9 mouse cellular contexts compared by ENCODE assay signal in genomic region chr15:14418532-14418931, GRCm38 (mm10).
DNase-seq lines count a peak whose midpoint lies in the region; ATAC-seq and TF ChIP-seq lines count a peak whose summit lies in the region.
"Had no signal": no experiment of that assay in that cellular context is flagged by ENCODE, and none has a peak within 500 bp of the region (broad histone marks: within the 10 kb centered on the region; RNA-seq: fewer than 3 reads in every experiment).

No protein-coding gene starts in this region.

- peak; percentile 39; the same call in 1 of the 2 replicates for ATAC-seq in forebrain, embryonic 11.5 days (replicated peaks; ENCODE audit: low FRiP score)
- ATAC-seq in forebrain, embryonic 15.5 days (replicated peaks), result no peak
- ATAC-seq in lung, postnatal 0 days, result no peak
- ATAC-seq in megakaryocyte-erythroid progenitor cell, adult 5-6 weeks (replicated peaks; ENCODE audit: low FRiP score, low TSS enrichment, poor library complexity, severe bottlenecking), result no peak

- WGBS in forebrain, embryonic 11.5 days, result 46% methylated on average over 5 of the region's 5 CpGs
- 49% methylated on average over 5 of the region's 5 CpGs for WGBS in forebrain, embryonic 15.5 days
- 36% methylated on average over 5 of the region's 5 CpGs for WGBS in lung, postnatal 0 days

- H3K4me1 ChIP-seq in forebrain, embryonic 11.5 days (replicated peaks; ENCODE audit: control insufficient read depth, insufficient read depth, low read length), result no peaks in the 10 kb centered on the region
- no peaks in the 10 kb centered on the region for H3K4me1 ChIP-seq in forebrain, embryonic 15.5 days
- no peaks in the 10 kb centered on the region for H3K4me1 ChIP-seq in lung, postnatal 0 days (ENCODE audit: insufficient read depth, low read depth, low read length)

- H3K4me3 ChIP-seq in forebrain, embryonic 11.5 days (ENCODE audit: low read depth, low read length), result no peak overlapping the region
- no peak overlapping the region for H3K4me3 ChIP-seq in forebrain, embryonic 15.5 days
- H3K4me3 ChIP-seq in lung, postnatal 0 days (ENCODE audit: low read depth, low read length), result no peak overlapping the region

- no peak overlapping the region for H3K4me2 ChIP-seq in forebrain, embryonic 11.5 days (ENCODE audit: low read depth, low read length, severe bottlenecking)
- no peak overlapping the region for H3K4me2 ChIP-seq in forebrain, embryonic 15.5 days (replicated peaks)
- no peak overlapping the region for H3K4me2 ChIP-seq in lung, postnatal 0 days (replicated peaks; ENCODE audit: low read depth, low read length)

- TF ChIP-seq EP300 in lung, postnatal 0 days (IDR thresholded peaks at IDR 0.05), result no peak

- no peak overlapping the region for H3K27ac ChIP-seq in forebrain, embryonic 11.5 days (ENCODE audit: low read depth, low read length)
- H3K27ac ChIP-seq in forebrain, embryonic 15.5 days (replicated peaks), result no peak overlapping the region
- no peak overlapping the region for H3K27ac ChIP-seq in lung, postnatal 0 days (ENCODE audit: low read length)

- H3K36me3 ChIP-seq in forebrain, embryonic 11.5 days (ENCODE audit: control insufficient read depth, insufficient read depth, low read length), result no peaks in the 10 kb centered on the region
- no peaks in the 10 kb centered on the region for H3K36me3 ChIP-seq in forebrain, embryonic 15.5 days
- no peaks in the 10 kb centered on the region for H3K36me3 ChIP-seq in lung, postnatal 0 days (ENCODE audit: insufficient read depth, low read length)

- 0 out of 2 replicates have a peak, but pooled peaks have one; percentile 7 for TF ChIP-seq CTCF in lung, postnatal 0 days (IDR thresholded peaks at IDR 0.05)

- DNase-seq in forebrain, embryonic 11.5 days (ENCODE audit: low spot score), result no peak
- no peak for DNase-seq in lung, postnatal 0 days (ENCODE audit: low spot score)
- no peak for DNase-seq in lung, postnatal 4 days
- peak; percentile 4 to 60 for DNase-seq in frontal cortex, adult 2 months (ENCODE audit: extremely low spot score in 1 of 2, low spot score in 1 of 2)
- DNase-seq in right cerebral cortex, postnatal 25 days, result peak; percentile 5
- DNase-seq in kidney, adult 9 months, result no peak
- DNase-seq: cerebellum, adult 11 months had no signal

- no peak overlapping the region for H3K9ac ChIP-seq in forebrain, embryonic 11.5 days (ENCODE audit: low read length)
- H3K9ac ChIP-seq in forebrain, embryonic 15.5 days (replicated peaks), result no peak overlapping the region
- H3K9ac ChIP-seq in lung, postnatal 0 days (replicated peaks; ENCODE audit: low read depth), result no peak overlapping the region

- no peaks in the 10 kb centered on the region for H3K27me3 ChIP-seq in forebrain, embryonic 11.5 days (ENCODE audit: control insufficient read depth, insufficient read depth, low read length)
- H3K27me3 ChIP-seq in forebrain, embryonic 15.5 days, result no peaks in the 10 kb centered on the region
- H3K27me3 ChIP-seq in lung, postnatal 0 days (replicated peaks; ENCODE audit: insufficient read depth, low read length), result no peaks in the 10 kb centered on the region

- H3K9me3 ChIP-seq in forebrain, embryonic 11.5 days (ENCODE audit: control insufficient read depth, low read length), result no peaks in the 10 kb centered on the region
- no peaks in the 10 kb centered on the region for H3K9me3 ChIP-seq in forebrain, embryonic 15.5 days
- no peaks in the 10 kb centered on the region for H3K9me3 ChIP-seq in lung, postnatal 0 days (ENCODE audit: low read length)

Comparison
In these comparisons a context has a peak if more than half of its experiments do, and no peak if none do; other contexts are left out.
1. DNase-seq: peak in frontal cortex, adult 2 months (2 of 2) and right cerebral cortex, postnatal 25 days (single experiment); none in forebrain, embryonic 11.5 days (single experiment), lung, postnatal 0 days (single experiment), lung, postnatal 4 days (0 of 2) and kidney, adult 9 months (single experiment).